Mouse (Mus musculus) lung, embryonic 16.5 days (tissue): ENCODE measurements at regions not wholly inside any gene's neighbourhood (a gene's known extent, or its start where the extent isn't known, plus 50 kb on each side); places are given as distances from the start of the nearest gene placed in this dataset.

Experiments
- ATAC-seq: fragments of 200-750 bp; cut with Nextera tagmentation; 2 replicates; pipeline ENCODE4 v1.8.0; 2017; ENCODE audit warnings: low read depth, mild to moderate bottlenecking, moderate library complexity
- H3K27ac ChIP-seq: fragments of 300-500 bp; sonication (generic); 2 replicates; pipeline ENCODE4 v1.5.1; 2014; ENCODE audit warnings: mild to moderate bottlenecking, control low read depth, low read length
- H3K27me3 ChIP-seq: fragments of 300-500 bp; sonication (generic); 2 replicates; pipeline ENCODE4 v1.6.1; 2014; ENCODE audit warnings: low read depth, low read length, mixed read lengths; ENCODE audit not compliant: control insufficient read depth, insufficient read depth
- H3K36me3 ChIP-seq: fragments of 300-500 bp; sonication (generic); 2 replicates; pipeline ENCODE4 v1.6.1; 2014; ENCODE audit warnings: low read length; ENCODE audit not compliant: control insufficient read depth, insufficient read depth
- H3K4me1 ChIP-seq: fragments of 300-500 bp; sonication (generic); replicated peaks from 2 replicates; pipeline ENCODE4 v1.6.1; 2014; ENCODE audit warnings: low read length, mixed read lengths; ENCODE audit not compliant: control insufficient read depth, insufficient read depth
- H3K4me2 ChIP-seq: fragments of 300-500 bp; sonication (generic); 2 replicates; pipeline ENCODE4 v1.6.1; 2014; ENCODE audit warnings: low read depth, low read length, control low read depth
- H3K4me3 ChIP-seq: fragments of 300-500 bp; sonication (generic); 2 replicates; pipeline ENCODE4 v1.5.1; 2014; ENCODE audit warnings: mild to moderate bottlenecking, low read length, control low read depth
- H3K9ac ChIP-seq: fragments of 300-500 bp; sonication (generic); 2 replicates; pipeline ENCODE4 v1.6.1; 2014; ENCODE audit warnings: low read length, control low read depth
- H3K9me3 ChIP-seq: fragments of 300-500 bp; sonication (generic); 2 replicates; pipeline ENCODE4 v1.6.1; 2016; ENCODE audit warnings: low read length; ENCODE audit not compliant: control insufficient read depth
- WGBS: fragments of 180-500 bp; shearing (Covaris S2); extraction: QIAGEN DNeasy Blood & Tissue Kit; methylation state at CpG from one replicate; pipeline ENCODE4 v1.1.7; 2014; 5-methylcytosine and 5-hydroxymethylcytosine counted together

DNA sequence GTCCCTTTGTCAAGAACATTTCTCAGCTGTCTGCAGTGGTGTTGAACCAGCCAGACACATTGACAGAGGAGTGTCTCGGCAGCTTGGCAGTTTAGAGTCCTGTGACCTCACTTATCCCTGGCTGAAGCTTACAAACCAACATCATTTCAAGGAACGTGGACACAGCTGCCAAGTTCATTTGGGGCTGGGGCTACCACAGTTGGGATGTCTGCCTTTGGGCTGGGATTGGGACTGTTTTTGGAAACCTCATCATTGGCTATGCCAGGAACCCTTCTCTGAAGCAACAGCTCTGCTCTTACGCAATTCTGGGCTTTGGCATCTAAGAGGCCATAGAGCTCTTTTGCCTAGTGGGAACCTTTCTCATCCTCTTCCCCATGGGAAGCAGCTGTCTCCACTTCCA lies 200.4 kb downstream of the Gm15262 start:
- H3K4me3 ChIP-seq = no peak overlapping the region
- H3K4me1 ChIP-seq = no peaks in the 10 kb centered on the region
- no peak overlapping the region for H3K4me2 ChIP-seq
- H3K27ac ChIP-seq = no peak overlapping the region
- no peaks in the 10 kb centered on the region for H3K36me3 ChIP-seq
- H3K27me3 ChIP-seq = no peaks in the 10 kb centered on the region
- WGBS = 53% methylated on average over 3 of the region's 3 CpGs
- ATAC-seq = no peak
- H3K9ac ChIP-seq = no peak overlapping the region
- H3K9me3 ChIP-seq = no peaks in the 10 kb centered on the region

DNA sequence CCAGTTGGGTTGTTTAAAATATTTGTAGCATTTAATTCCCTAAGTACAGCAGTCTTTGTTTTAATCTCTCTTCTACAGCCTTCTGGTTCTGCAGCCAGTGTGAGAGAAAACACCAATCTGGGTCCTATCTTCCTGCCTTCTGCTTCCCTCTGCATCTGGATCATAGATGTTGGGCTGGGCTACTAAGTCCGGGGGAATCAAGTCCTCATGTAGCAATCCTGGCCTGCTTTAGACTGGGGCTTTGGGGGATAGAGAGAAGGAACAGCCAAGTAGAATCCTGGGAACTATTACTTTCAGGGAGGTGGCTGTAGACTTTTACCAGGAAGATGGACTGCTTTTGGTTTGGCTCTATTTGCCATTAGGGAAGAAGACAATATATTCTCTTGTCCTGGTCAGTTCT lies 205.5 kb upstream of the Rai2 start:
- Histone ChIP-seq H3K4me1 (no peaks in the 10 kb centered on the region), H3K27me3 (peaks cover 2% of the 10 kb centered on the region), H3K4me3 (no peak overlapping the region), H3K9me3 (no peaks in the 10 kb centered on the region), H3K9ac (no peak overlapping the region), H3K36me3 (no peaks in the 10 kb centered on the region), H3K27ac (no peak overlapping the region), H3K4me2 (no peak overlapping the region)
- 59% methylated on average over 1 of the region's 1 CpGs for WGBS
- ATAC-seq = peak; percentile 47

DNA sequence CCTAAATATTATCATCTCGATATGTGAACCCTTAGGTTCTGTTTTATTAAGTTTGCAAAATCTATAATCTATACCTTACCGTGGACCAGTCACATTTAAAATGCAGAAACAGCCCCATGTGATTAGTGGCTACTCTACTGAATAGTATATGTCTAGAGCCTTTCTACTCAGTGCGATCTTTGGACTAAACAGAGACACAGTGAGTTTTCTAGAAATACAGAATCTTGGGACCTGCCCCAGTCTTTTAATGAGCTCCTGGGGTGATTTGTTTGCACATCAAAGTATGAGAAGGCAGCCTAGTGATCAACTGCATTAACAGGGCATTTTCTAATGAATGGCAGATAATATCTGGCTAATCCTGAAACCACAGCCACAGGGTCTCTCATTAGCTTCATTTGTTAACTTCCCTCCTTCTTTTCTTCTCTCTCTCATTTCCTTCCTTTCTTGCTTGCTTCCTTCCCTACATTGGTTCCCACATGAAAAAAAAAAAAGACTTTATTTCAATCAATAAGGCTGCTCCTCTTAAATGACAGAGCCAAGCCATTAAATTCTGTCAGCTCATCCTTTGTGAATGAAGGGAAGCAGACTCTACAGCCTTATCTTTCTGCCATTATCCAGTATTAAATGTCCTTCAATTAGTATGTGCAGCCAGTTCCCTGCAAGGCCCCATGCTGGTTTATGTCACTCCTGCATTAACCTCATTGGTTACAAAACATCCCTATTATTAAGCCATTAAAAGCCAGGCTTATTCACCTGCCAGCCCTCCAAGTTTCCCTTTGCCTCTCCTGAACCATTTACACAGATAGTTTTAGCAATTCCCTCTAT lies 193.2 kb upstream of the Rai2 start:
- Histone ChIP-seq H3K4me1 (no peaks in the 10 kb centered on the region), H3K27me3 (peaks cover 2% of the 10 kb centered on the region; the same call in 1 of the 2 replicates), H3K4me3 (no peak overlapping the region), H3K36me3 (no peaks in the 10 kb centered on the region), H3K9me3 (no peaks in the 10 kb centered on the region), H3K4me2 (no peak overlapping the region), H3K27ac (no peak overlapping the region), H3K9ac (no peak overlapping the region)
- 66% methylated on average over 3 of the region's 3 CpGs for WGBS
- ATAC-seq = no peak

DNA sequence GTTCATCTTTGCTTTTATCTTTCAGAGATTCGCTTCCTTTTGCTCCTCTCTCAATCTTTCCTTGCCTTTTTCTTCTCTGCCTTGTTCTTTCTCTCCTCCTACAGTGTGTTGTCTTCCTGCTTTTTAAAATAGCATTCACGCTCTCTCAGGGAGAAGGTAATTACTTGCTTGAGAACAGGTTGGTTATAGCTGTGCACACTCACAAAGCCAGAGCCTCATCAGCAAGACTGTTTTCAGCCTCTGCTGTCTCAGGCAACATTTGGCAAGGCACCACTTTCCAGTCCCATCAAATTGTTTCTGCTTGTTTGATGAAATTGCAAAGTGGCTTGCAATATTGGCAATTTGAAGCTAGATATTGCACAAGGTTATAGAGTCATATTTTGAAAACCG lies 192.6 kb upstream of the Rai2 start:
- Histone ChIP-seq H3K9ac (no peak overlapping the region), H3K36me3 (no peaks in the 10 kb centered on the region), H3K27ac (no peak overlapping the region), H3K9me3 (no peaks in the 10 kb centered on the region), H3K4me3 (no peak overlapping the region), H3K4me2 (no peak overlapping the region), H3K4me1 (no peaks in the 10 kb centered on the region), H3K27me3 (peaks cover 2% of the 10 kb centered on the region; the same call in 1 of the 2 replicates)
- ATAC-seq = no peak
- 66% methylated on average over 3 of the region's 3 CpGs for WGBS

DNA sequence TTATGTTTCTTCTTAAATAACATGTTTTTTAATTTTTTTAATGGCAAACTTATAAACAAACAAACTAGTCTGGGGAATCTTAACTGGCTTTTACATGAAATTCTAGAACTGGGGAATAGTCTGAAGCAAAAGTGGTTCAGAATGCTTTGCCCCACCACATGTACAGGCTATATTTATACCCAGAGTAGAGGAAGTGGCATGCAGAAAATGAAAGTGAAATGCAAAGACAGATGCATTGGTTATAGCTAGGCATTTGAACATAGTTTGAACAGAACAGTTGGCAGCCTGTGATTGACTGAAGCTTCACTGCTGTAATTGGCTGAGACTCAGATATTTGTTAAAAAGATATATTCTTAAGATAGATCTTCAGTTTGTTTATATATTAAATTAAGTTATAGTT lies 179.6 kb upstream of the Rai2 start:
- Histone ChIP-seq H3K4me1 (no peaks in the 10 kb centered on the region), H3K9ac (no peak overlapping the region), H3K9me3 (no peaks in the 10 kb centered on the region), H3K36me3 (no peaks in the 10 kb centered on the region), H3K27ac (no peak overlapping the region), H3K27me3 (peaks cover 4% of the 10 kb centered on the region), H3K4me2 (no peak overlapping the region), H3K4me3 (no peak overlapping the region)
- no peak for ATAC-seq

DNA sequence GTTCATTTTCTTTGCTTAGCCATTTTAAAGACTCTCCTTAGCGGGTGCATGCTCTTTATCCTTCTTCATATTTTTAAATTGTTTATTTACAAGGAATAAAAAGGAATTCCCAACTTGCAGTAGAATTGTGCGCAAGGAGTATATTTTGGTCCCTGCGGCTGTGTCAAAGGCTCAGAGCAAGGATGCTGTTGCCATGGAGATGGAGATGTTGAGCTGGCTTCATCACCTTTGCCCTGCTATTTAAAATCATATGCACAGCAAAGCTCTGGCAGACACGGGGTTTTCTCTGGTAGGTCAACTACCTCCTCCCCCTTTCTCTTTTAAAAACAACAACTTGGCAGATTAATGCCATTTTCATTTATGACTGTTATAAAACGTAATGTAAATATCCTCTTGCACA lies 160.0 kb upstream of the Rai2 start:
- WGBS = 60% methylated on average over 5 of the region's 5 CpGs
- no peak for ATAC-seq
- Histone ChIP-seq H3K4me1 (no peaks in the 10 kb centered on the region), H3K9me3 (no peaks in the 10 kb centered on the region), H3K27me3 (no peaks in the 10 kb centered on the region; the same call in 1 of the 2 replicates), H3K4me2 (no peak overlapping the region), H3K27ac (no peak overlapping the region), H3K36me3 (no peaks in the 10 kb centered on the region), H3K9ac (no peak overlapping the region), H3K4me3 (no peak overlapping the region)

DNA sequence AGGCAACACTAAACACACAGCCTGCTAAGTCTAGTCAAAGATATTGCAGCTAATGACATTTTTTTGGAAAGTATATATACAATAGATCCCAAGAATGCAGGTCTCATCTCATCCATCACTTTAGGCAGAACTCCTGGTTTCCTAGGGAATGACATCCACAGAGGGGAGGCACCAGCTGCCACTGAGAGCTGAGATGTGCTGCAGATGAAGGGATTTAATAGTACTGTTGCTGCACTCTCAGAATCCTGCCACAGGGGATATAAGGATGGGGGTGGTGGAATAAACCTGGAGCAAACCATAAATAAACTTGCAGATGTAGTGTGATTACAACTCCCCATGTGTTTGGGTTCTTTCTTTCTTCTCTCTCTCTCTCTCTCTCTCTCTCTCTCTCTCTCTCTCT lies 158.4 kb upstream of the Rai2 start:
- Histone ChIP-seq H3K27me3 (no peaks in the 10 kb centered on the region; the same call in 1 of the 2 replicates), H3K4me2 (no peak overlapping the region), H3K4me3 (no peak overlapping the region), H3K9me3 (no peaks in the 10 kb centered on the region), H3K27ac (no peak overlapping the region), H3K4me1 (no peaks in the 10 kb centered on the region), H3K9ac (no peak overlapping the region), H3K36me3 (no peaks in the 10 kb centered on the region)
- ATAC-seq = no peak

DNA sequence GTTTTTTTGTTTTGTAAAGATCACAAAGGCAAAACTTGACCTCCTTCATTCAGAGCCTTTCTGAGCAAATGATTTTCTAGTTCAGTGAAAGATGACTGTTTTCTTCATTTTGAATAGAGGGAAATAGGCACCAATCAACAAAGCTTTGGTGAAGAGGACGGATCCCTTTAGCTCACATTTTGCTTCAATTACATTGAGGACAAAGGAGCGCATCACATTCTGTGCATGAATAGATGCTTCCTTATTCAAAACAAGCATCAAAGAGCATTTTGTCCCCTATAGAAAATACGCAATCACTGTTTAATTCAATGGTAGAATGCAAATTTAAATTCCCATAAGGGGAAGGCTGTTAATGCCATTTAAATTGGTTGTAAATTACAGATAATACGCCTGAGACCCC lies 150.4 kb upstream of the Rai2 start:
- Histone ChIP-seq H3K27me3 (no peaks in the 10 kb centered on the region; the same call in 1 of the 2 replicates), H3K9me3 (no peaks in the 10 kb centered on the region), H3K4me2 (no peak overlapping the region), H3K4me3 (no peak overlapping the region), H3K36me3 (no peaks in the 10 kb centered on the region), H3K9ac (no peak overlapping the region), H3K4me1 (no peaks in the 10 kb centered on the region), H3K27ac (no peak overlapping the region)
- WGBS = 79% methylated on average over 4 of the region's 4 CpGs
- ATAC-seq = no peak

DNA sequence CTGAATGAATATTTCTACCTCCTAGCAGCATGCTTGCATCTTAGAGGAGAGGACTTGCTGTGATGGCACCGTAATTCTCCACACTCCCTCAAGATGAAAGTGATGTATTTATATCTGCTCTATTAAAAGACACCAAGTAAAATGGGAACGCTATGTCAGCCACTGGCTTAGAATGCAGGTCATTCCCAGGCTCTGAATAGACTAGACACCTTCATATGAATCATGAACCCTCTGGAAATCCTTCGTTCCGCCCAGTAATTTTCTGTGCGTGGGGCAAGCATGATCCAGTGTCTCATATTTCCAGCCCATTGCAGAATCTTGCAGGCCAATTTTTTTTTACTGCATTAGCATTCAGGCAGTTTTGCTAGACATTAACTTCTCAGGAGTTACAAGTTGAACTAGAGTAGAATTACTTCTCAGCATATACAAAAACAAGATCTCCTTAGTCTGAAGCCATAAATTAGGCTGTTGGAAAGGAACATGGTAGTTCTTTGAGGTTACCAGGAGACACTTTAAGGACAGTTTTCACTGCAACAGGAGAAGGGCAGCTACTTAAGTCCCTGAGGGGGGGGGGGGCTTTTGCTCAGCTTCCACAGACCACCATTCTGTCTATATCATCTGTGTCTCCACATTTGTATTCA lies 134.7 kb upstream of the Rai2 start:
- Histone ChIP-seq H3K9me3 (no peaks in the 10 kb centered on the region), H3K4me1 (no peaks in the 10 kb centered on the region), H3K9ac (no peak overlapping the region), H3K27ac (no peak overlapping the region), H3K4me2 (no peak overlapping the region), H3K36me3 (no peaks in the 10 kb centered on the region), H3K4me3 (no peak overlapping the region), H3K27me3 (no peaks in the 10 kb centered on the region)
- ATAC-seq = no peak
- WGBS = 82% methylated on average over 5 of the region's 5 CpGs
